Mouse (Mus musculus): ENCODE measurements at regions not wholly inside any gene's neighbourhood (a gene's known extent, or its start where the extent isn't known, plus 50 kb on each side); places are given as distances from the start of the nearest gene placed in this dataset.

GRCm38 (mm10) chr16:12652180-12652579 lies 457.3 kb upstream of the Ercc4 start:
- TF ChIP-seq CTCF (IDR thresholded peaks at IDR 0.05; ENCODE audit: insufficient read depth, low read length) (no peak), POLR2A (IDR thresholded peaks at IDR 0.05; ENCODE audit: borderline replicate concordance, extremely low read depth, low read depth, low read length) (no peak)

Measured in lung, adult 2 months (tissue).